Mouse (Mus musculus) cerebellum, adult 2 months (tissue): Measurements from ENCODE around the gene Gpam.

ENCODE experiments used
- CTCF ChIP-seq: fragments of 200-500 bp; IDR thresholded peaks from 2 replicates; pipeline ENCODE4 v1.5.1; 2011; ENCODE audit warnings: low read depth, mild to moderate bottlenecking, control low read depth, low read length, moderate library complexity, borderline replicate concordance; ENCODE audit not compliant: insufficient read depth
- POLR2A ChIP-seq: fragments of 200-500 bp; IDR thresholded peaks from 2 replicates; pipeline ENCODE4 v1.6.1; 2011; ENCODE audit warnings: low read length, control low read depth, borderline replicate concordance; ENCODE audit not compliant: insufficient read depth

- TF ChIP-seq POLR2A (no peak), CTCF (no peak)
These were observed 39.3 kb downstream of the Gpam start for GRCm38 (mm10) chr19:55087776-55088175.
